In the genomic region with DNA sequence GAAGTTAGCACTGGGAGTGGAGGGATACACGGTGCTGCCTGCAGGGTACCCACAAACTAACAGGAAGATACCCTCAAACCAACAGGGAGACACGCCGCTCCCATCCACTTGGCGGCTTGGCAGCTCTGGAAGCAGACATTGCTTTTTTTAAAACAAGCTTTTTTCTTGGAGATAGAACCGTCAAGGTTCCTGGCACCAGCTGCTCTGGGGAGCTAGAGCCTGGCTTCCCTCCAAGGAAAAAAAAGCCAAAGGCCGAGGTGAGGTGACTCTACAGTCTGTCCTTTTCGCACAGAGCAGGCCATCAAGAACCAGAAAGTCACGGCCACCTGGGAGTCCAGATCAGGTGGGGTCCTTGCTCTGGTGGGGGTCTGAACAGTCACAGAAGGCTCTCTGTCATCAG, we compare ENCODE assay signal across 10 mouse cellular contexts.
DNase-seq lines count a peak whose midpoint lies in the region; ATAC-seq lines count a peak whose summit lies in the region.
"Had no signal": no experiment of that assay in that cellular context is flagged by ENCODE, and none has a peak within 500 bp of the region (broad histone marks: within the 10 kb centered on the region; RNA-seq: fewer than 3 reads in every experiment).

No protein-coding gene starts in this region.

- DNase-seq in heart, adult 18-20 months, result peak; percentile 42 to 60
- no peak for DNase-seq in heart, postnatal 36 days
- DNase-seq in neural tube, embryonic 10.5 days (ENCODE audit: extremely low spot score, low spot score), result no peak
- DNase-seq in cerebellum, postnatal 36 days, result peak; percentile 75 to 83
- peak; percentile 57 for DNase-seq in ovary, postnatal 36 days (ENCODE audit: low spot score)
- no peak for DNase-seq in spleen, postnatal 10 days (ENCODE audit: low spot score in 2 of 2)
- no peak for DNase-seq in Muller cell, postnatal 12 days (ENCODE audit: inconsistent ontology term)
- DNase-seq: thymus, postnatal 14 days had no signal

- no peak overlapping the region for H3K9ac ChIP-seq in neural tube, embryonic 15.5 days (replicated peaks)
- H3K9ac ChIP-seq: forebrain, embryonic 13.5 days had no signal

- H3K4me2 ChIP-seq in neural tube, embryonic 15.5 days, result no peak overlapping the region
- H3K4me2 ChIP-seq: forebrain, embryonic 13.5 days had no signal

- WGBS in neural tube, embryonic 15.5 days, result 53% methylated on average over 8 of the region's 8 CpGs

- intact Hi-C loops in heart, postnatal 36 days (cut with DNase I), result no loop called here

- H3K4me1 ChIP-seq in neural tube, embryonic 15.5 days, result peaks cover 50% of the 10 kb centered on the region

- no peak for ATAC-seq in neural tube, embryonic 15.5 days (ENCODE audit: low FRiP score)
- ATAC-seq: forebrain, embryonic 13.5 days had no signal

- H3K9me3 ChIP-seq in neural tube, embryonic 15.5 days (replicated peaks), result no peaks in the 10 kb centered on the region
- H3K9me3 ChIP-seq: forebrain, embryonic 13.5 days had no signal

- peaks cover 3% of the 10 kb centered on the region; the same call in 1 of the 2 replicates for H3K27me3 ChIP-seq in neural tube, embryonic 15.5 days (replicated peaks)
- H3K27me3 ChIP-seq: forebrain, embryonic 13.5 days had no signal

- H3K36me3 ChIP-seq in neural tube, embryonic 15.5 days, result no peaks in the 10 kb centered on the region

- 0 out of 2 replicates have a peak overlapping the region, but pooled peaks have one; percentile 9 for H3K27ac ChIP-seq in neural tube, embryonic 15.5 days (replicated peaks)
- H3K27ac ChIP-seq: forebrain, embryonic 13.5 days had no signal

- no peak overlapping the region for H3K4me3 ChIP-seq in neural tube, embryonic 15.5 days (replicated peaks)
- H3K4me3 ChIP-seq: forebrain, embryonic 13.5 days had no signal

Comparison
In these comparisons a context has a peak if more than half of its experiments do, and no peak if none do; other contexts are left out.
1. DNase-seq: peak in heart, adult 18-20 months (2 of 2), cerebellum, postnatal 36 days (2 of 2) and ovary, postnatal 36 days (single experiment); none in heart, postnatal 36 days (0 of 2), neural tube, embryonic 10.5 days (single experiment), spleen, postnatal 10 days (0 of 2) and Muller cell, postnatal 12 days (single experiment).